Mouse (Mus musculus) midbrain, embryonic 14.5 days (tissue): ENCODE results near the gene Pde1a. TPM values are rescaled to one million over a fixed set of nuclear protein-coding genes. Genes with fewer than 3 reads are reported as not detected.
A peak's percentile ranks its signal among the peaks of the same experiment; 100 is the strongest.

Source experiments
- ATAC-seq: fragments of 200-750 bp; cut with Nextera tagmentation; 2 replicates; pipeline ENCODE4 v1.8.0; 2017; ENCODE audit warnings: moderate number of reproducible peaks, moderate library complexity; ENCODE audit not compliant: low FRiP score, low TSS enrichment
- DNase-seq: peaks from one replicate; pipeline ENCODE4 v3.0.0-alpha.2; 2015
- H3K27ac ChIP-seq: fragments of 300-500 bp; sonication (generic); replicated peaks from 2 replicates; pipeline ENCODE4 v1.5.1; 2014; ENCODE audit warnings: mild to moderate bottlenecking, low read depth, low read length, moderate library complexity
- H3K27me3 ChIP-seq: fragments of 300-500 bp; sonication (generic); 2 replicates; pipeline ENCODE4 v1.6.1; 2014; ENCODE audit warnings: low read length, control low read depth, mixed read lengths; ENCODE audit not compliant: control insufficient read depth, insufficient read depth
- H3K36me3 ChIP-seq: fragments of 300-500 bp; sonication (generic); 2 replicates; pipeline ENCODE4 v1.6.1; 2014; ENCODE audit warnings: low read length, control low read depth; ENCODE audit not compliant: control insufficient read depth, insufficient read depth
- H3K4me1 ChIP-seq: fragments of 300-500 bp; sonication (generic); 2 replicates; pipeline ENCODE4 v1.6.1; 2014; ENCODE audit warnings: mild to moderate bottlenecking, antibody characterized with exemption, low read length, control low read depth; ENCODE audit not compliant: control insufficient read depth, insufficient read depth
- H3K4me2 ChIP-seq: fragments of 300-500 bp; sonication (generic); 2 replicates; pipeline ENCODE4 v1.6.1; 2014; ENCODE audit warnings: mild to moderate bottlenecking, low read length, moderate library complexity
- H3K4me3 ChIP-seq: fragments of 300-500 bp; sonication (generic); replicated peaks from 2 replicates; pipeline ENCODE4 v1.5.1; 2014; ENCODE audit warnings: low read depth, low read length
- H3K9ac ChIP-seq: fragments of 300-500 bp; sonication (generic); replicated peaks from 2 replicates; pipeline ENCODE4 v1.6.1; 2014; ENCODE audit warnings: mild to moderate bottlenecking, low read length, moderate library complexity
- H3K9me3 ChIP-seq: fragments of 300-500 bp; sonication (generic); 2 replicates; pipeline ENCODE4 v1.6.1; 2016; ENCODE audit warnings: low read length, control low read depth, mixed read lengths; ENCODE audit not compliant: control insufficient read depth
- WGBS: fragments of 180-500 bp; shearing (Covaris S2); extraction: QIAGEN DNeasy Blood & Tissue Kit; methylation state at CpG from one replicate; pipeline ENCODE4 v1.1.7; 2014; 5-methylcytosine and 5-hydroxymethylcytosine counted together
- polyA plus RNA-seq: library from polyadenylated mRNA; unstranded; fragments of >200 nt; fragmentation: Nextera tagmentation; extraction: Ambion mirVana; gene quantifications from 2 replicates; pipeline ENCODE4 v1.2.1, GENCODE M21; 2014

Pde1a gene
- polyA plus RNA-seq, 1 experiment from 2014 or later, result 3.2 TPM

DNA sequence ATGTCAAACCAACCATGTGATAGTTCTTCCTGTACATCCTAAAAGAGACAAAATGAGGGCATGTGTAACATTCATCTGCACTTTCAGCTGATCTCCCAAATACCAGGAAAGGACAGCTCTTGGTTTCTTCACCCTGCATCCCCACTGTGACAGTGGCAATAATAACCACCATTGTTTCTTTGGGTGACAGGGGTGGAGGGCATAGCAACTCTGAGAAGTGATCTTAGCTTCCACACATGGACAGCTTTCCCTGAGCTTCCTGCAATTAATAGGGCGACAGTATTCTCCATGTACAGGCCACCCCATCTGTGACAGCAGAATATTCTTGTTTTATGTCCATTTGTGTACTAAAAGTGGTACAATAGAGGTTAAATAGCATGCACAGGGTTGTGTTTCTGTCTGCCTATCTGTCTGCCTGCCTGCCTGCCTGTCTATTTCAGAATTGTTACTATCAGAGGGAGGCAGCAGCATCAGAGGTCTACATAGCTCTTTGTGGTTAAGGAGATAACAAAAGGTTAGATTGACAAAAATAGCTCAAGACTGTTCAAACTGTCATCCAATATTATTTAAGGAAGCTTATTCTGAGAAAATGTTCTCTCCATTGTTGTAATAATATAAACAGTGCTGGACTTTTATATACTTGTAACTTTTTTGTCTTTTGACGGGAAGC lies 227.3 kb downstream of the Pde1a start:
- no peaks in the 10 kb centered on the region for H3K9me3 ChIP-seq
- H3K4me1 ChIP-seq, result no peaks in the 10 kb centered on the region
- no peak overlapping the region for H3K4me3 ChIP-seq
- H3K36me3 ChIP-seq, result no peaks in the 10 kb centered on the region
- H3K27me3 ChIP-seq, result no peaks in the 10 kb centered on the region
- WGBS, result 83% methylated on average over 2 of the region's 2 CpGs
- no peak overlapping the region for H3K9ac ChIP-seq
- no peak for ATAC-seq
- no peak overlapping the region for H3K27ac ChIP-seq
- DNase-seq, result no peak
- no peak overlapping the region for H3K4me2 ChIP-seq

GRCm38 (mm10) chr2:79898522-79898921 lies 230.7 kb downstream of the Pde1a start:
- WGBS, result 69% methylated on average over 3 of the region's 3 CpGs
- H3K27ac ChIP-seq, result no peak overlapping the region

GRCm38 (mm10) chr2:79892829-79893228 lies 236.4 kb downstream of the Pde1a start:
- no peak overlapping the region for H3K27ac ChIP-seq
- no peak overlapping the region for H3K4me3 ChIP-seq
- ATAC-seq (no peak), DNase-seq (no peak)
- H3K36me3 ChIP-seq, result no peaks in the 10 kb centered on the region
- no peaks in the 10 kb centered on the region for H3K9me3 ChIP-seq
- no peaks in the 10 kb centered on the region for H3K27me3 ChIP-seq
- H3K4me1 ChIP-seq, result no peaks in the 10 kb centered on the region
- WGBS, result 75% methylated on average over 1 of the region's 1 CpGs
- no peak overlapping the region for H3K4me2 ChIP-seq
- H3K9ac ChIP-seq, result no peak overlapping the region

More at GRCm38 (mm10) chr2:79898522-79898921, 230.7 kb downstream of the Pde1a start:
- no peak for DNase-seq
- no peaks in the 10 kb centered on the region for H3K36me3 ChIP-seq
- no peak overlapping the region for H3K9ac ChIP-seq
- H3K4me3 ChIP-seq, result no peak overlapping the region
- H3K4me2 ChIP-seq, result no peak overlapping the region
- no peaks in the 10 kb centered on the region for H3K4me1 ChIP-seq
- ATAC-seq, result no peak
- H3K27me3 ChIP-seq, result no peaks in the 10 kb centered on the region
- H3K9me3 ChIP-seq, result no peaks in the 10 kb centered on the region

DNA sequence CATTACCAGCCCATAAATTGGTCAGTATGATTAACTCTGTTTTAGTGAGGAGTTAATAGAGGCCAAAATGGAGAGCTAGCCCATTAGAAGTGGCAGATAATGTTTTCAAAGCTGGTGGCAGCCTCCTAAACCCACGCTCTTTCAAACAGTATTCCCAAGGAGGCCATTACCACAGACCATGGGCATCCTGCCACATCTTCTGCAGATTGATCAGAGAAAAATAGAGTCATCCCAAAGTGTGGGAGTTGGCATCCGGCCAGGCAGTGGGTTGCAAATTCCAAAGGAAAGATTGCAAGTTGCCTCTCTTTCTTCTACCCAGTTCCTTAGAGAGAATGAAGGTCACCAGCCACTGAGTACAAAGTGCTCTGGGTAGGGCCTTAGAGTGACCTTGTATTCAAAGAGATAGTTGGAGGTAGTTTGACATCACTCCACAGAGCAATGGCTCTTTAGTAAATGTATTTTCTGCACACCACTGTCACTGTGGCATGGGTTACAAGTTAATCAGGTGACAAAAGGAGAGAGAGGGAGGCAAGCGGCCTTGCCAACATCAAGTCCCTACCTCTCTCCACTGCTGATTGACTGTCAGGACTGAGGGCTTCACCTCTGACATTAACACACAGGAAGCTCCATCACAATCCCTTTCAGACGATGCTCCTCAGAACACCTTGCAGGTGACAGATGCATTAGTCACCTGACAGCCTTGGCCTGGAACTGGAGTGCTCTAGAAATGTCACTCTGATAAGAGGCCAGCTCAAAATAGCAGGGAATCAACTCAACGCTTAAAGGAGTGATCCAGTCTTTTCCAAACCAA lies 237.3 kb downstream of the Pde1a start:
- Histone ChIP-seq H3K27me3 (no peaks in the 10 kb centered on the region), H3K4me1 (no peaks in the 10 kb centered on the region), H3K36me3 (no peaks in the 10 kb centered on the region), H3K4me3 (no peak overlapping the region), H3K4me2 (no peak overlapping the region), H3K9ac (no peak overlapping the region), H3K9me3 (no peaks in the 10 kb centered on the region), H3K27ac (no peak overlapping the region)
- DNase-seq, result peak; percentile 45
- 75% methylated on average over 5 of the region's 5 CpGs for WGBS
- ATAC-seq, result no peak; the same call in 1 of the 2 replicates

DNA sequence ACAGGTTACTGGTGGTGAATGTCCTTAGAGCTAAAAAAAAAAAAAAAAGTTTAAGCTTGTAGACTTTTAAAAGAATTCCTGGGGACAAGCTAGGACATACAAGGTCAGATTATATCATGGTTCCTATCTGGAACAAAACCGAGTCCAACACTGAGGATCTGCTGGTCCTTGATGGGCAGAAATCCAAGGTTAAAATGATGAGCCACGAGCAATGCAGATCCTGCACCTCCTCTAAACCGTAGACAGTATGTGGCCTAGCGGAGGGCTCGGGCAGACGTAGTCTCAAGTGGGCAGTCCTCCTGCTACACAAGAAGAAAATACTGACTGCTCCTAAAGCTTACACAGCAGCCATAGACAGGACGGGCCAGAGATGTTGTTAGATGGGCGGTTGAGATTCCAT lies 238.5 kb downstream of the Pde1a start:
- H3K4me3 ChIP-seq, result no peak overlapping the region
- DNase-seq, result no peak
- WGBS, result 93% methylated on average over 8 of the region's 8 CpGs

DNA sequence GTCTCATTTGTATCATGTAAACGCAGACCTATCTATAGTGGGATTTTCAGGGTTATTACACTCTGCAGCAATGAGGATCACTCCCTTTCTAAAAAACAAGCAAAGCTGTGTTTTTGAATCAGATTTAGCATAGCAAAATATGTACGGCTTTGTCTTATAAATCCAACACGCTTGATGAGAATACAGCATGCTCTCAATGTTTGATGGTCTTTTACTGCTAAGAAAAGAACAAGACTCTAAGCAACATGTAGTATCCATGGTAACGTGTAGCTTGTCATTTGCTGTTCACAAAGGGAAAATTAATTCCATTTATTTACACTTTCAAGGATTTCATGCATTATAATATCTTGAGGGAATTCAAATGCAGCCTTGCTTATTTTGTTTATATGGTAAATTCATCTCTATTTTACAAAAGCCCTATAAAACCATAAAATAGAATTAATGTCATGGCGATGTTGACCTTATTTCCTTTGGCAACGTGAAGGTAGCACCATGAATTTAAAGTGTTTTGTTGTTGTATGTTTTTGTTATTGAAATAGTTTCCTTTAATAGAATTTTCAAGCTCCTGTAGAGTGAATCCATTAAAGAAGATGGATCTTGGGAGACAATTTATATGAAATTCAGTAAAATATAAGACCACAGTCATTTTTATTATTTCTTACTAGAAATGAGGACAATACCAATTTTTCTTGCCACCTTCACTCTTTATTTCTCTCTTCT lies 245.5 kb downstream of the Pde1a start:
- WGBS, result 47% methylated on average over 6 of the region's 6 CpGs
- no peak overlapping the region for H3K4me2 ChIP-seq
- H3K9me3 ChIP-seq, result no peaks in the 10 kb centered on the region
- no peak overlapping the region for H3K4me3 ChIP-seq
- ATAC-seq, result no peak; the same call in 1 of the 2 replicates
- H3K9ac ChIP-seq, result no peak overlapping the region
- no peaks in the 10 kb centered on the region for H3K36me3 ChIP-seq
- H3K4me1 ChIP-seq, result no peaks in the 10 kb centered on the region
- DNase-seq, result peak; percentile 64
- no peaks in the 10 kb centered on the region for H3K27me3 ChIP-seq
- H3K27ac ChIP-seq, result no peak overlapping the region

More for the DNA sequence above, 238.5 kb downstream of the Pde1a start:
- no peak overlapping the region for H3K27ac ChIP-seq
- no peaks in the 10 kb centered on the region for H3K9me3 ChIP-seq
- H3K9ac ChIP-seq, result no peak overlapping the region
- no peaks in the 10 kb centered on the region for H3K36me3 ChIP-seq
- H3K27me3 ChIP-seq, result no peaks in the 10 kb centered on the region
- no peak for ATAC-seq
- H3K4me1 ChIP-seq, result no peaks in the 10 kb centered on the region
- no peak overlapping the region for H3K4me2 ChIP-seq

DNA sequence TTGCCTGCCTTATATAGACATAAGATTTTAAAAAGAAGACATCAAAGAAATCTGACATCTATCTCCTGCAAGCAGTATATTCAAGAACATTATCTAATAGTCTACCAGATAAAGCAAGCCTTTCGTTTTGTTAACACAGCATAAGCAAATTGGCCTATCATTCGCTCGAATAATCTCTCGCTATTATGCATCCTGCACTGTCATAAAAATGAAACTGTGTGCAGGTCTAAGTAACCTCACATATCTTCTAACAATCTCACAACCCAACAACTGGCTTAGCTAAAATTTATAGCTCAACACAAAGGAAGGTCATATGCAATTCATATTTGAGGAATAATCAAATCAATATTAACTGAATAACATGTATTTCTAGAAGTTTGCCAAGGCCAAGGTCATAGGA lies 246.0 kb downstream of the Pde1a start:
- Histone ChIP-seq H3K9ac (no peak overlapping the region), H3K9me3 (no peaks in the 10 kb centered on the region), H3K4me3 (no peak overlapping the region), H3K36me3 (no peaks in the 10 kb centered on the region), H3K27ac (no peak overlapping the region), H3K4me2 (no peak overlapping the region), H3K4me1 (no peaks in the 10 kb centered on the region), H3K27me3 (no peaks in the 10 kb centered on the region)
- DNase-seq, result peak; percentile 17
- 86% methylated on average over 4 of the region's 4 CpGs for WGBS
- no peak for ATAC-seq

DNA sequence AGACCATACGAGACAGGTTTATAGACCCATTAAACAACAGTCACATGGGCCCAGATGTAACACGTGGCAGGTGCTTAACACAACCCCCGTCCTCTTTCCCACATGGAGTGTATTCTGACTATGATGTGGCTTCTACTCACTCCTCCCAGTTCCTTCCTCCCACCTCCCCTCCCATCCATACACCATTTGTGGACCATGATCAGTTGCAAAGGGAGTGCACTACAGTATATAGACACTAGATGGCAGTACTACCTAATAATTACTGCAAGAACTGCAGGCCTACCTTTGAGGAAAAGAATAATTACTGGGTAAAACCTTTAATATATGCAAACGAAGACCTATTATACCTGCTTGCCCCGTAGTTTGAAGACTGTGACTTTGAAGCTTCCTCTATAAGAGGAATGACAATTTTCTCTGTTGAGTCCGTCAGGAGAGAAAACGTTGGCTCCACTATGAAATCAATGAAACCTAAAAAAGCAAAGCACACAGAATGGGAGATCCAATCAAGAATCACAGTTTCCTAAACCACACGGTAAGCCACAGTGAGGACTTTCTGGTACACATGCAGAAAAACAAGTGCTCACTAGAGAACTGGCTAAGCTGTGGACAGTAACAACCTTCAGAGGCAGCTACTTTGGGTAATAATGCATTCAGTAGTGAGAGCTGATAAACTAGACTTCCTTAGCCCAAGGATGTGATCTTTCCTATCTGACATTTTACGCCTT lies 263.8 kb downstream of the Pde1a start:
- Histone ChIP-seq H3K27me3 (no peaks in the 10 kb centered on the region), H3K27ac (no peak overlapping the region), H3K9me3 (no peaks in the 10 kb centered on the region), H3K9ac (no peak overlapping the region), H3K4me1 (no peaks in the 10 kb centered on the region), H3K36me3 (no peaks in the 10 kb centered on the region), H3K4me3 (no peak overlapping the region), H3K4me2 (no peak overlapping the region)
- ATAC-seq (peak; percentile 83), DNase-seq (peak; percentile 91)
- 44% methylated on average over 9 of the region's 9 CpGs for WGBS
